Mouse (Mus musculus) spleen, adult 10 weeks (tissue): ENCODE measurements around the gene Nyx. TPM values are rescaled to one million over a fixed set of nuclear protein-coding genes. Genes with fewer than 3 reads are reported as not detected.

Source experiments
- polyA plus RNA-seq: library from polyadenylated mRNA; stranded (reverse); fragments of 350-450 nt; fragmentation: Illumina TruSeq; extraction: RNeasy Lipid Tissue Mini Kit (QIAGEN cat#74804); gene quantifications from one replicate; pipeline ENCODE4 v1.2.3, GENCODE M21; 2015; ENCODE audit warnings: low replicate concordance; ENCODE audit not compliant: insufficient read depth

Nyx gene
- polyA plus RNA-seq = 1.1 TPM

DNA sequence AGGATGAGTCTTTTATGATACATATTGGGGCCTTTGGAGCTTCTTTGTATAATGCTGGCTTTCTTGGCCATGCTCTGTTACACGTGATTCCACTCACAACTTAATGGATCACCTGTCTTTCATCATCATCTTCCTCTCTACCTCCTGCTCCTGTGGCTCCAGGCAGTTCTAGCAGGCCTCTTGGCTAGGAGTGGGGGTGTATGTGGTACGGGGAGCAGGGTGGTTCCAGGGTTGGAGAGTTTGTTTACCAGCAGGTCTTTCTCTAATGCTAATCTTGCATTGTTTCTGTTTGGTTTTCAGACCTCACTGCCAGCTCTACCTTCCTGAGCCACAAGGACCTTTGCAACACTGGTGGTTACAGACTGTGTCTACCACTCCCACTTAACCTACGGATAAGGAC, at the start of gene Nyx:
TSS of gene Nyx (plus strand) at position 301 of the 400 bp plus-strand sequence.

Other genes with a start within 250 kb of the Nyx start
- gene Ddx3x, start 185.1 kb upstream of the Nyx start, polyA plus RNA-seq = 293 TPM
- 30.8 TPM for gene Gpr34, start 166.0 kb downstream of the Nyx start, polyA plus RNA-seq
- 2.4 TPM for gene Gpr82, start 195.3 kb downstream of the Nyx start, polyA plus RNA-seq